Mouse (Mus musculus) spleen, adult 12 weeks (tissue): ENCODE results near the gene Aipl1.

Source experiments
- DNase-seq: peaks from one replicate; pipeline ENCODE4 v3.0.0; 2022; ENCODE audit warnings: low spot score

Gene Aipl1

GRCm38 (mm10) chr11:72037409-72037808 lies at the start of gene Aipl1:
Gene Aipl1 (minus strand): TSS chr11:72037509.
- DNase-seq, result no peak

DNA sequence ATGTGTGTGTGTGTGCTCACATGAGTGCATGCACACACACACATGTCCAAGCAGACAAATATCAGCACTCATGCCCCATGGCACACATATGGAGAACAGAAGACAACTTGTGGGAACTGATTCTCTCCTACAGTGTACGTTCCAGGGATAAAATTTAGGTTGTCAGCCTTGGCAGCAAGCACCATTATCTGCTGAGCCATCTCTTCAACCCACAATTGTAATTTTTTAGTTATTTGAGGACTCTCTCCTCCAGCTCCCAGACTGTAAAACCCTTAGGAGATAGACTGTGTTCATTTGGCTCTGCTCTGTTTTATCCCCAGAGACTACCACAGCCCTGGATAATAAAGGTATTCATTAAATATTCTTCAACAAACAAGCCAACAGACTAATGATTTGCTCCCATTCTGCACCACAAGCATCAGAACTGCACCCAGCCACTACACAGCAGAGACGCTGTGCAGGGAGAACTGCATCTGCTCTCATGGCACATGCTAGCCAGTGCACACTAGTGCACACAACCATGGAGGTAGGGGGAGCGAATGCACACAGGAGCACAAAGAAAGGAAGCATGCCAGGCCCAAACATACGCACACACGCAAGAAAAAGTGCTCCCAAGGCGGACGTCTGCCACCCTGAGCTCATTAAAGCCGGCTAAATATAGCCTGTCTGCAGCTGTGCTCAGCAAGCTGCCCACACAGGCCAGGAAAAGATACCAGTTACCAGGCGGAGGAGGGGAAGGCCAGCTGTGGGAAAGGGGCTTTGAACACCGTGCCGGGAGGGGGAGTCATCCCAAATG lies 49.1 kb upstream of the Aipl1 start:
- DNase-seq, result no peak

DNA sequence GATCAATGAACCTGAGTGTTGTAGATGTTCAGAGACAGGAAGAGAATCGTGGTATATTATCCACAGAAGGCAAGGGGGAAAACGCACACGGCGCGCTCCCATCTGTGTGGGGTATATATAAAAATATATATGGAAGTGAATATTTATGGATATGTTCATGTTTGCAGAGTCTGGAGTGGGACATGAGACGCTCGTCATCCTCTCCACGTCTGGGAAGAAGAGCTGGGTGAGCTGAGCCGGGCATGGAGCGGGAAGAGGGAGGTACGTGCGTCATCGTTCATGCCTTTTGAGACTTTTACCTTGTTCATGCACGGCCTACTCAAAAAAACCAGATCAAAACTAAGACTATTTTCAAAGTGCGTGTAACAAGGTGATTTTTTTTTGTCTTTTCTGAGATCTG lies 47.0 kb upstream of the Aipl1 start:
- DNase-seq, result no peak

- DNase-seq, result no peak
Observed at GRCm38 (mm10) chr11:72082601-72083000, 45.3 kb upstream of the Aipl1 start.

DNA sequence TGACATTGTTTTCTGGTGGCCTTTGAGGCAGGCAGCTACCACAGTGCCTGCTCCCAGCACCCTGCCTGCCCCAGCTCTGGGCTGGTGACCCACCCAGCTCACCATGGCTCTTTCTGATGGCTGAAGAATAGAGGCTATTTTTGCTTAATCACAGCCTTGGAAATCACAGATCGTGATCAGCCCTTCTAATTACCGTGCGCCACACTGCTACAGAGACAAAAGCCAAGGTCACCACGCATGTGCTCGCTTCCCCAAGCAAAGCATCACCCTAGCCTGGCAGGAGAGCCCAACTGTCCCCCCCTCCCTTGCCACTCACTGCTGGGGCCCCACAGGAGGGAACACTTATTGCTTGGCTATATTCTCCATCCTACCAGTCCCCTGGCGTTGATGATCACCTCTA lies 43.2 kb upstream of the Aipl1 start:
- no peak for DNase-seq

DNA sequence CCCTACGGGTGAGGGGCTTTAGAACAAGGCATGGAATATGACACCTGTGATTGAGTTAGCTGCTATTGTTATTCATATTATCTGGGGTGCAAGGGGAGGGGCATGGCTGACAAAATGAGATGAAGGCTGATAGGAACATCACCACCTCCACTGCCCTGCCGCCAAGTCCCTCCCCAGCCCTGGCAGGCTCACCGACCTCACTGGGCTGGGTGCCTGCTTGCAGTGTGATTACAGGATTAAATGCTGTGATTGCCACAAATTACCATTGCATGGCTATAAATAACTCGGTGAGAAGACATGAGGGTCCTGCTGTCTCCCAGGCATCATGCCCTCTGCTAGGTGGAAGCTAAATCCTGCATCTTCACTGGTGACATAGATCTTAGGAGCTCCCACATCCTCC lies 41.3 kb upstream of the Aipl1 start:
- no peak for DNase-seq

- DNase-seq, result no peak
Observed at GRCm38 (mm10) chr11:72078056-72078455, 40.7 kb upstream of the Aipl1 start.

DNA sequence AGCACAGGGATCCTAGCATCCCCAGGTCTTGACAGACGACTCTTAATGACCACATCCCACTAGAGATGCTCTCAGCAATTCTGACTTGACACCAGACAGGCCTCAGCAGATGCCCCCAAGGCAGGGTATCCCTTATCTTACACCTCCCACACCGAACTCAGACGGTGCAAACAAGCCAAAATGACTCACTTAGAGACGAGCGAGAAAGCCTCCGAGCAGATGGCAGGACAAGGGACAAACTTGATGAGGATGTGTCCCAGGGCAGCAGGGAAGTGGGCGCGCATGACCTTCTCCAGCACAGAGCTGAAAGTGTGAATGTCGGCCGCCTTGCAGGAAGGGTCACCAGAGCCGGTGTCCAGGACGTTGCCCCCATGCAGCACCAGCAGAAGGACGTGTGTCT lies 36.9 kb upstream of the Aipl1 start:
- no peak for DNase-seq

DNA sequence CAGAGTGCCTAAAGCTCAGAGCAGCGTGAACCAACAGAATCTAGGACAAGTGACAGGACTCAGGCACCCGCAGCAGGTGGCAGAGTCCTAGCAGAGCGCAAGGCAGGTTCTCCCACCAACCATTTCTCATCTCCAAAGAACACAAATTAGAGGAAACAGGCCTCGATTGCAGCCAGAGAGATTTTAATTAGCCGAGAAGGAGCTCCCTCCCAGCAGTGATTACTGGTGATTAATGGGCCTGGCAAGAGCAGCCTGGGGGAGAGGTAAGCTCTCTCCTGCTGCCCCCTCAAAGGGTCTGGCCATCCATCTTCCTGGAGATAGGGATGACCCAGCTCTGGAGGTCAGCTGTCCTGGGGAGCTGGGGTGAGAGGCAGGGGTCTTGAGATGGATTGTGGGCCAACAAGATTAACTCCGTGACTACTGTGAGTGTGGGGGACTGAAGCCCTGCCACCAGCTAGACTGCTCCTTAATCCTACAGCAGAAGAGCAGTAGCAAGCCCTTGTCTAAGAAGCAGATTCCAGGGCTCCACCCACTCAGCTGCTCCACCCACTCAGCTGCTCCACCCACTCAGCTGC lies 35.1 kb upstream of the Aipl1 start:
- no peak for DNase-seq

DNA sequence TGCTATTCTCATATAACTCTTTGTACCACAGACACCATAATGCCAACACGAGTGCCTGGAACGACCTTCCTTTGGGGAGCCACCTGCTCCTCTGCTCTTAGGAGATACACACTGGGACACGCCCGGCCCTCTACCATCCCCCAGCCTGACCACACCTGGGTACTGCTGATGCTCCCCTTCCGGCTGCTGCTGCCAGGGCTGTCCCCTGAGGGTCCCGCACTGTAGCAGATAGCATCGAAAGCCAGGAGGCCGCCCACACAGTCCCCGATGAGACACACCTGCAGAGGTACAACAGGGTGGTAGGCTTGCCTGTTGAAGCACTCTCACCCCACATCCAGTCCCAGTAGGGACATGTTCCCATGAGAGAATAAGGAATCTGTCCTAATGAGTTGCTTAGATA lies 33.4 kb upstream of the Aipl1 start:
- DNase-seq, result no peak

DNA sequence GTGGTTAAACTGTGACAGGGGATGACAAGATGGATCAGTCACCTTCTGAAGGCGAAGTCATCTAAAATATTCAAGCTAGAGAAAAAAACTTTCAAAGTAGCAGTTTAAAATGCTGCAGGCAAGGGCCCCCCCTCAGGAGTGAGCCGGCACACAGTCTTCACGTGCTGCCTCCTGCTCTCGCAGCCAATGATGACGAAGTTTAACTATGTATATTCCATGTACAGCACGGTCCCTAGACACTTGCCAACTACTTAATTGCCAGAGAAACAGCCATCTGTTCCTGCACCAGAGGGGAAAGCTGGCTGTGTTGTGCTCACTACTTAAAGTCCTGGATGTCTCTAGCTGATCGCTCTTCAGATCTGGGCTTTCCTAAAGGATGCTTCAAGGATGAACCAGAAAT lies 30.7 kb upstream of the Aipl1 start:
- DNase-seq, result no peak

DNA sequence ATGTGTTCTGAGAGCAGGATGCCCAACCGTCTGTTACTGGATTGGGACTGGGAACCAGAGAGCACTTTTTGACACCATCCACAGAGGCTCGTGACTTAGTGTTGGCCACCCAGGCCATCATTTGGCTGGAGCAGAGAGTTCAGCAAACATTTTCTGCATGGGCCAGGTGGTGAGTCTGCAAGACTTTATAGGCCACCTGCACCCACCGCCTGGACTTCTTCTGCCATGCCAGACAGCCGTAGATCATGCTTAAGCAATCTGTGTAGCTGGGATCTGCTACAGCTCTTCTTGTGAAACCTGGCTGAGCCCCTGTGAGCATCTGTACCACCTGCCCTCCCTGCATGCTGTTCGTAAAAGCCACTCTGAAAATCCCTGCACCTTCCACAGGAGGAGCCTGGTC lies 30.0 kb upstream of the Aipl1 start:
- no peak for DNase-seq

- DNase-seq, result no peak
Observed at GRCm38 (mm10) chr11:72066330-72066729, 29.0 kb upstream of the Aipl1 start.

- DNase-seq, result no peak
Observed at GRCm38 (mm10) chr11:72065103-72065502, 27.8 kb upstream of the Aipl1 start.

- no peak for DNase-seq
Observed at GRCm38 (mm10) chr11:72064414-72064813, 27.1 kb upstream of the Aipl1 start.

DNA sequence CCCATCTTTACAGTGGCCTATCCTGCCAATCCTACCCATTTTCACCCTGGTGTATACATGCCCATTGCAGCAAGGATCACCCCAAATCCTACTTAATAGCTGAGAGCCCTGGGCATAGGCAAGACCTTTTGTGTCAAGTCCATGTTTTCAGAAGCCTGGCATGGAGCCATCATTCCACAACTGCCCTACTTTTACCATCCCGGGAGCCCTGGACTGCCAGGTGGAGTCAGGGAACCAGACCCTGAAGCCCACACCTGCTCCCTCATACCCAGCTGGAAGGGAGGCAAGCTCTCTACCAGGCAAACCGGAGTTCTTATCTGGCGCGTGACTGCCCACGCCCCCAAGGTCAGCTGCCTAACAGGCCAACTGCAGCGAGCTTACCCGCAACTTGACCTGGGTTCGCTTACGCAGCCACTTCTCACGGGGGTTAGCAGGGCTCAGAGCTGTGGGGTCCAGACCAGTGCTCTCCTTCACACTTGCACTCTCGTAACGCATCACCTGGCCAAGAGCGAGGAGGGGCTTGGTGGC lies 23.8 kb upstream of the Aipl1 start:
- no peak for DNase-seq

- no peak for DNase-seq
Observed at GRCm38 (mm10) chr11:72060416-72060815, 23.1 kb upstream of the Aipl1 start.

DNA sequence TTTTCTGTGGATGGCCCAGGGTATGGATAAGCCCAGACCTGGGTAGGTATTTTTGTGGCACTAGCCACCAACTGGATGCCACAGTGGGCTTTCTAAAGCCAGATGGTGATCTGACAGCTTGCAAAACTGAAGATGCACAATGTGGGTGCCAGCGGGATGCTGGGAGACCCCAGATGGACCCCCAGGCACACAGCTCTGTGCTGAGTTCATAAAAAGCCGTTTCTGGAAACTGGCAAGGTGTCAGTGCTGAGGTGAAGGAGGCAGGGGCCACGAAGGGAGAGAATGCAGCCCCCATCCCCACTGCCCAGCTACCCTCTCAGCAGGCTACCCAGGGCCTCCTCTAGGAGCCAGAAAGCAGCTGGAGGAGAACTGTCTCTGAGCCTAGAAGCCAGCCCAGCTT lies 19.9 kb upstream of the Aipl1 start:
- no peak for DNase-seq

GRCm38 (mm10) chr11:72055176-72055575 lies 17.9 kb upstream of the Aipl1 start:
- DNase-seq, result no peak

GRCm38 (mm10) chr11:72052636-72053035 lies 15.3 kb upstream of the Aipl1 start:
- no peak for DNase-seq

GRCm38 (mm10) chr11:72052221-72052620 lies 14.9 kb upstream of the Aipl1 start:
- DNase-seq, result no peak

DNA sequence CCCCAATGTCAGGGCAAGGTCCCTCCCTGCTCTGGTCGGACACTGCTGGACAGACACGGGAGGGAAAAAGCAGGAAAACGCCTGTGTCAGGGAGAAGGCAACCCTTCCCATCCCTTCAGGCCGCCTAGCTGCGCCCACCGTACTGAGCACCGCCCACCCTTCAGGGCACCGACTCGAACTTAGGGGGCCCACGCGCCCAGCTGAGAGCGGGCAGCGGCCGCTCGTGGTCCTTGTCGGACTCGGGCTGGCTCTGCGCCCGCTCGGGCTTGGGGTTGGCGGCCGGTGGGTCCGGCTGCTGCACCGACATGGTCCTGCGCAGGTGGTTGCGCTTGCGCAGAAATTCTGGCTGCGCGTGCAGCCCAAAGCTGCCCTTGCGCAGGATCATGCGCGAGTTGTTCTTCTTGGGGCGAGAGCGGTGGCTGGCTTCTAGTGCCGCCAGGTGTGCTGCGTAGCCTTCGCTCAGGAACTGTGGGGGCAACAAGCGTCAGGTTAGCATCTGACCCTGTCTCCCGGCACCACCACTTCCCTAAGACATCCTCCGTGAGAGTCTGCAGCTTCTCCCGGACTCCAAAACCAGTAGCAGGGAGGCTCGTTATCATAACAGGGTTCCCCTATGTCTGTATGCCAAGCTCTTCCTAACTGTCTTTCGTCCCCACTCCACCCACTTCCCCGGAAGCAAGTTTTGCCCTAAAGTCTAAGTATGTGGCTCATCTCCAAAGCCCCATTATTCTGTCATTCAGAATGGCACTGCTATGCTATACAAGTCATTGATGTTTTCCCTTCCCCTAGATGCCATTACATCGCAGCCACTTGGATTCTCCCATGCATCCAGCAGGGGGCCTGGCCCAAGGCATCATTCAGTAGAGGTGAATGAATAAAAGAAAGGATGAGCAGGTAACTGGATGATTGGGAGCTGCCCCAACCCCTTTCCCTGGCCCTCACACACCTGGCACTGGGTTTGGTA lies 13.9 kb upstream of the Aipl1 start:
- DNase-seq, result no peak
